Mouse (Mus musculus) hindbrain, embryonic 16.5 days (tissue): ENCODE data around the gene Adamts15. TPM values are rescaled to one million over a fixed set of nuclear protein-coding genes. Genes with fewer than 3 reads are reported as not detected.
A peak's percentile ranks its signal among the peaks of the same experiment; 100 is the strongest.

ENCODE experiments used
- ATAC-seq: fragments of 200-750 bp; cut with Nextera tagmentation; 2 replicates; pipeline ENCODE4 v1.8.0; 2017; ENCODE audit warnings: moderate TSS enrichment, moderate library complexity
- H3K27ac ChIP-seq: fragments of 300-500 bp; sonication (generic); 2 replicates; pipeline ENCODE4 v1.5.1; 2014; ENCODE audit warnings: low read depth, mild to moderate bottlenecking, control low read depth, low read length, moderate library complexity
- H3K27me3 ChIP-seq: fragments of 300-500 bp; sonication (generic); replicated peaks from 2 replicates; pipeline ENCODE4 v1.6.1; 2014; ENCODE audit warnings: low read length; ENCODE audit not compliant: control insufficient read depth, insufficient read depth
- H3K36me3 ChIP-seq: fragments of 300-500 bp; sonication (generic); 2 replicates; pipeline ENCODE4 v1.6.1; 2014; ENCODE audit warnings: mild to moderate bottlenecking, low read length, moderate library complexity, mixed read lengths; ENCODE audit not compliant: control insufficient read depth, insufficient read depth
- H3K4me1 ChIP-seq: fragments of 300-500 bp; sonication (generic); 2 replicates; pipeline ENCODE4 v1.6.1; 2014; ENCODE audit warnings: low read depth, low read length; ENCODE audit not compliant: control insufficient read depth, insufficient read depth
- H3K4me2 ChIP-seq: fragments of 300-500 bp; sonication (generic); 2 replicates; pipeline ENCODE4 v1.6.1; 2014; ENCODE audit warnings: mild to moderate bottlenecking, low read length, control low read depth, moderate library complexity
- H3K4me3 ChIP-seq: fragments of 300-500 bp; sonication (generic); 2 replicates; pipeline ENCODE4 v1.5.1; 2014; ENCODE audit warnings: mild to moderate bottlenecking, low read length, control low read depth, moderate library complexity
- H3K9ac ChIP-seq: fragments of 300-500 bp; sonication (generic); 2 replicates; pipeline ENCODE4 v1.6.1; 2014; ENCODE audit warnings: low read depth, mild to moderate bottlenecking, control low read depth, low read length, moderate library complexity
- H3K9me3 ChIP-seq: fragments of 300-500 bp; sonication (generic); 2 replicates; pipeline ENCODE4 v1.6.1; 2014; ENCODE audit warnings: mild to moderate bottlenecking, low read length, moderate library complexity; ENCODE audit not compliant: control insufficient read depth
- WGBS: fragments of 180-500 bp; shearing (Covaris S2); extraction: QIAGEN DNeasy Blood & Tissue Kit; methylation state at CpG from one replicate; pipeline ENCODE4 v1.1.7; 2014; 5-methylcytosine and 5-hydroxymethylcytosine counted together
- polyA plus RNA-seq: library from polyadenylated mRNA; unstranded; fragments of >200 nt; fragmentation: Nextera tagmentation; extraction: Ambion mirVana; gene quantifications from 2 replicates; pipeline ENCODE4 v1.2.1, GENCODE M21; 2015

Gene Adamts15
- polyA plus RNA-seq, 1 experiment from 2014 or later: 6.2 TPM

GRCm38 (mm10) chr9:30936674-30937438 is 14.6 kb upstream of the Adamts15 start:
- no peaks in the 10 kb centered on the region for H3K36me3 ChIP-seq
- 30% methylated on average over 9 of the region's 9 CpGs for WGBS
- H3K9me3 ChIP-seq: no peaks in the 10 kb centered on the region
- H3K4me3 ChIP-seq: no peak overlapping the region
- H3K4me2 ChIP-seq: peak overlapping the region; percentile 44
- 0 out of 2 replicates have a peak, but pooled peaks cover under 1% of the 10 kb centered on the region for H3K4me1 ChIP-seq
- no peak overlapping the region for H3K9ac ChIP-seq
- H3K27ac ChIP-seq: no peak overlapping the region
- peak; percentile 88 for ATAC-seq
- H3K27me3 ChIP-seq: peaks cover 12% of the 10 kb centered on the region

- no peak overlapping the region for H3K9ac ChIP-seq
- no peak overlapping the region for H3K27ac ChIP-seq
- H3K4me1 ChIP-seq: no peaks in the 10 kb centered on the region
- no peak overlapping the region for H3K4me3 ChIP-seq
- H3K27me3 ChIP-seq: no peaks in the 10 kb centered on the region; the same call in 1 of the 2 replicates
- no peak overlapping the region for H3K4me2 ChIP-seq
- no peak for ATAC-seq
- H3K9me3 ChIP-seq: no peaks in the 10 kb centered on the region
- H3K36me3 ChIP-seq: no peaks in the 10 kb centered on the region
- WGBS: 61% methylated on average over 6 of the region's 6 CpGs
Measured at GRCm38 (mm10) chr9:30934827-30935226, 12.6 kb upstream of the Adamts15 start.

- no peak overlapping the region for H3K27ac ChIP-seq
- H3K4me1 ChIP-seq: no peaks in the 10 kb centered on the region
- H3K36me3 ChIP-seq: no peaks in the 10 kb centered on the region
- H3K9me3 ChIP-seq: no peaks in the 10 kb centered on the region
- no peaks in the 10 kb centered on the region for H3K27me3 ChIP-seq
- no peak overlapping the region for H3K4me2 ChIP-seq
- H3K4me3 ChIP-seq: no peak overlapping the region
- WGBS: 68% methylated on average over 4 of the region's 4 CpGs
- ATAC-seq: no peak
- no peak overlapping the region for H3K9ac ChIP-seq
Measured at GRCm38 (mm10) chr9:30932346-30932745, 10.1 kb upstream of the Adamts15 start.

- Histone ChIP-seq H3K4me2 (no peak overlapping the region), H3K36me3 (no peaks in the 10 kb centered on the region), H3K27me3 (no peaks in the 10 kb centered on the region), H3K4me1 (no peaks in the 10 kb centered on the region), H3K27ac (no peak overlapping the region), H3K9ac (no peak overlapping the region), H3K9me3 (no peaks in the 10 kb centered on the region), H3K4me3 (no peak overlapping the region)
- no peak for ATAC-seq
- 90% methylated on average over 2 of the region's 2 CpGs for WGBS
Measured at GRCm38 (mm10) chr9:30928759-30929158, 6.5 kb upstream of the Adamts15 start.

GRCm38 (mm10) chr9:30921261-30922103 is 770 bp downstream of the Adamts15 start:
- peak; percentile 46 for ATAC-seq
- Histone ChIP-seq H3K9ac (peak overlapping the region; percentile 71), H3K4me2 (peak overlapping the region; percentile 95), H3K9me3 (no peaks in the 10 kb centered on the region), H3K4me3 (peak overlapping the region; percentile 65), H3K36me3 (no peaks in the 10 kb centered on the region), H3K4me1 (peaks cover 11% of the 10 kb centered on the region), H3K27me3 (peaks cover 6% of the 10 kb centered on the region; the same call in 1 of the 2 replicates), H3K27ac (no peak overlapping the region)
- WGBS: 4% methylated on average over 56 of the region's 56 CpGs

GRCm38 (mm10) chr9:30920736-30921135 is 1.5 kb downstream of the Adamts15 start:
- Histone ChIP-seq H3K9me3 (no peaks in the 10 kb centered on the region), H3K4me1 (peaks cover 11% of the 10 kb centered on the region), H3K36me3 (no peaks in the 10 kb centered on the region), H3K27ac (no peak overlapping the region), H3K27me3 (peaks cover 6% of the 10 kb centered on the region; the same call in 1 of the 2 replicates), H3K9ac (no peak overlapping the region), H3K4me2 (peak overlapping the region; percentile 95), H3K4me3 (peak overlapping the region; percentile 65)
- ATAC-seq: no peak
- 24% methylated on average over 6 of the region's 6 CpGs for WGBS

- Histone ChIP-seq H3K9me3 (no peaks in the 10 kb centered on the region), H3K27me3 (peaks cover 6% of the 10 kb centered on the region; the same call in 1 of the 2 replicates), H3K27ac (no peak overlapping the region), H3K4me2 (peak overlapping the region; percentile 40), H3K4me1 (peaks cover 11% of the 10 kb centered on the region), H3K36me3 (no peaks in the 10 kb centered on the region), H3K4me3 (0 out of 2 replicates have a peak overlapping the region, but pooled peaks have one; percentile 2), H3K9ac (no peak overlapping the region)
- 77% methylated on average over 9 of the region's 9 CpGs for WGBS
- ATAC-seq: no peak
Measured at GRCm38 (mm10) chr9:30919686-30920085, 2.6 kb downstream of the Adamts15 start.

DNA sequence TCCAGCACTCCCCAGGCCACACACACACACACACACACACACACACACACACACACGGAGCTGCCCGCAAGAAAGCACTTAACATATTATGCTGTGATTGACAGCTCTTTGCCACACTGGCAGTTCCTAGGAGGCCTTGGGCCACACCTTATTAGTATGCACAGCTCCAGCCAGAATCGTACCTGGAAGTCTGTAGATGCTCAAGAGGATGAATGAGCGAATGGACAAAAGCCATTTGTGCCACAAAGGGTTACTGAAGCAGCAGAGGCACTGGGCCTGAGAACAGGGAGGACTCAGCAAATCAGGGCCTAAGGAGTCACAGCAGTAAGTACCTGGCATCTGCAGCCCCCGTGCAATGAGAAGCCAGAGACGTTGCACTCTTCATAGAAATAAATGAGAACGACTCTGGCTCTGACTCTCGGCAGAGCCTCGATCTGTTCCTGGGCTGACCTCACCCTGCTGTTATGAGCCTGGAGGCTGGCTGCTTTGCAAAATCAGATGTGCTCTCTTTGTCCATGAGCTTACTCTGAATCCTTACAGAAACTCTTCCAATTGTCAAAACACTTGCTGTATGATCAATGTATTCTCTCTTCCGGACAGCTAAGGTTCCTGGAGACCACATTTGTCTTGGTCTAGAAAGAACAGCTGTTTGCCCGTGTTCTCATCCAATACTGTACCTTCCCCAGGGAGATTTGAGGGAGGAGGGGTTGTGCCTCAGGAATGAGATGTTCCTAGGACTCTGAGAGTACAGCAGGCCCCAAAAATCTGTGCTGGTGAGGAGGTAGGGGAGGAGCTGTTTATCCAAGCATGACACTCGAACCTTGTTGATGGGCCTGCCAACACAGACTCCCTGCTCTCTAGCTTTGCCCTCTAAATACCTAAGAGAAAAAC is 3.5 kb downstream of the Adamts15 start:
- no peaks in the 10 kb centered on the region for H3K9me3 ChIP-seq
- peak overlapping the region; percentile 40 for H3K4me2 ChIP-seq
- peak overlapping the region; percentile 42; the same call in 1 of the 2 replicates for H3K9ac ChIP-seq
- 31% methylated on average over 12 of the region's 12 CpGs for WGBS
- H3K36me3 ChIP-seq: no peaks in the 10 kb centered on the region
- H3K4me3 ChIP-seq: peak overlapping the region; percentile 5
- H3K27me3 ChIP-seq: peaks cover 6% of the 10 kb centered on the region; the same call in 1 of the 2 replicates
- H3K27ac ChIP-seq: no peak overlapping the region
- H3K4me1 ChIP-seq: peaks cover 11% of the 10 kb centered on the region
- ATAC-seq: no peak
